Mouse (Mus musculus): Measurements from ENCODE around the gene Hps1. TPM values are rescaled to one million over a fixed set of nuclear protein-coding genes. Genes with fewer than 3 reads are reported as not detected.

Hps1 gene
- total RNA-seq, 2 experiments from 2014 or later = 27.4 to 28.0 TPM

GRCm38 (mm10) chr19:42722500-42722899, 57.3 kb downstream of the Hps1 start:
- peak in 1 of 2 experiments; percentile 30 for DNase-seq (ENCODE audit: low spot score in 2 of 2)

- DNase-seq (ENCODE audit: low spot score in 2 of 2) = no peak
Measured at GRCm38 (mm10) chr19:42718101-42718500, 61.7 kb downstream of the Hps1 start.

- DNase-seq (ENCODE audit: low spot score in 2 of 2) = no peak
Measured at GRCm38 (mm10) chr19:42717668-42718067, 62.1 kb downstream of the Hps1 start.

- no peak for DNase-seq (ENCODE audit: low spot score in 2 of 2)
Measured at GRCm38 (mm10) chr19:42716507-42716906, 63.3 kb downstream of the Hps1 start.

GRCm38 (mm10) chr19:42713770-42714169, 66.0 kb downstream of the Hps1 start:
- no peak for DNase-seq (ENCODE audit: low spot score in 2 of 2)

Other genes starting within 250 kb of the Hps1 start
- 1 to 10 TPM; 2.3 TPM for gene Loxl4, start 167.2 kb downstream of the Hps1 start, total RNA-seq (2021)
- 10 to 100 TPM; 54.2 to 55.8 TPM for gene Pyroxd2, start 27.2 kb downstream of the Hps1 start, total RNA-seq (2021)